Mouse (Mus musculus): ENCODE results near the gene Nedd8.

DNA sequence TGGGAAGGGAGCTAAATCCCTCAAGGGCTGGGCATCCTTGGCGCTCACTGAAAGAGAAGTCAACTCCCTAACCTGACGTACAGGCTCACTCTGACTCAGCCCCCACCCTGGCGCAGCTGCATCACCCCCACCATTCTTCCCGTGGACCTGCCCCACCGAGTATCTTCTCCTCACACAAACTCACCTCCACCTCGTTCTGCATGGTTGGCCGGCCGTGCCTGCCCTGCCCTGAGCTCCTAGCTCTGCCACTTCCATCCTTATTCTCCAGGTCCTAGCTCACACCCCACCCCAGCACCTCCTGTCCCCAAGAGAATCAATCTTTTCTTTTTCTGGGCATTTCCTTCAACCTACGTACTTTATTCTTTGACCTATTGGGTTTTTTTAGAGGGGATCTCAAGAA lies 29.2 kb upstream of the Nedd8 start:
- TF ChIP-seq CEBPB (IDR thresholded peaks at IDR 0.05; ENCODE audit: low read depth): no peak
- TF ChIP-seq MAX (IDR thresholded peaks at IDR 0.05): no peak
- TF ChIP-seq CTCF (IDR thresholded peaks at IDR 0.05; ENCODE audit: control insufficient read depth, insufficient read depth, insufficient read length): no peak
- no peak for TF ChIP-seq MYOG (IDR thresholded peaks at IDR 0.05; ENCODE audit: control insufficient read depth, extremely low read depth, insufficient read length)
- TF ChIP-seq USF1 (IDR thresholded peaks at IDR 0.05; ENCODE audit: low read depth): no peak
